Mouse (Mus musculus) myocyte (in vitro differentiated cells): ENCODE data around the gene Slitrk6. TPM values are rescaled to one million over a fixed set of nuclear protein-coding genes. Genes with fewer than 3 reads are reported as not detected.
A peak's percentile ranks its signal among the peaks of the same experiment; 100 is the strongest.

Experiments
- H3K27me3 ChIP-seq: one replicate; pipeline ENCODE4 v1.6.1; 2011; ENCODE audit not compliant: control insufficient read depth, insufficient read depth, insufficient read length
- H3K36me3 ChIP-seq: one replicate; pipeline ENCODE4 v1.6.1; 2011; ENCODE audit not compliant: control insufficient read depth, insufficient read depth
- H3K4me2 ChIP-seq: one replicate; pipeline ENCODE4 v1.6.1; 2011; ENCODE audit warnings: low read depth, control low read depth
- H3K4me3 ChIP-seq: one replicate; pipeline ENCODE4 v1.5.1; 2011; ENCODE audit warnings: mild to moderate bottlenecking, control low read depth, moderate library complexity
- H3K79me2 ChIP-seq: one replicate; pipeline ENCODE4 v1.6.1; 2011; ENCODE audit not compliant: control insufficient read depth, insufficient read depth
- H3ac ChIP-seq: one replicate; pipeline ENCODE4 v1.6.1; 2011; ENCODE audit not compliant: control insufficient read depth, insufficient read length
- CEBPB ChIP-seq: IDR thresholded peaks from 2 replicates; pipeline ENCODE4 v1.6.1; 2011; ENCODE audit warnings: mild to moderate bottlenecking, moderate library complexity; ENCODE audit not compliant: poor library complexity, insufficient read depth, severe bottlenecking
- E2F4 ChIP-seq: IDR thresholded peaks from one replicate; pipeline ENCODE4 v1.6.1; 2011; ENCODE audit warnings: mild to moderate bottlenecking, control low read depth, moderate library complexity; ENCODE audit not compliant: insufficient read depth
- MAX ChIP-seq: IDR thresholded peaks from one replicate; pipeline ENCODE4 v1.6.1; 2011; ENCODE audit warnings: low read depth, mild to moderate bottlenecking, control low read depth
- MYOD1 ChIP-seq, 3 experiments: IDR thresholded peaks; one replicate each; pipeline ENCODE4 v1.6.1; 2011; ENCODE audit warnings: control low read depth in 2 of 3, low read depth in 2 of 3, mild to moderate bottlenecking in 2 of 3, moderate library complexity in 1 of 3; ENCODE audit not compliant: insufficient read length in 2 of 3, control insufficient read depth in 1 of 3
- MYOG ChIP-seq, 3 experiments: IDR thresholded peaks; one replicate each; pipeline ENCODE4 v1.6.1; 2011; ENCODE audit warnings: control low read depth in 2 of 3, low read depth in 2 of 3, mild to moderate bottlenecking in 2 of 3; ENCODE audit not compliant: insufficient read length in 2 of 3, control insufficient read depth in 1 of 3, insufficient read depth in 1 of 3
- POLR2A ChIP-seq: IDR thresholded peaks from one replicate; pipeline ENCODE4 v1.6.1; 2011; ENCODE audit warnings: low read depth, mild to moderate bottlenecking, control low read depth, moderate library complexity; ENCODE audit not compliant: insufficient read length
- POLR2AphosphoS2 ChIP-seq: IDR thresholded peaks from one replicate; pipeline ENCODE4 v1.6.1; 2011; ENCODE audit warnings: low read depth, control low read depth; ENCODE audit not compliant: insufficient read length
- REST ChIP-seq: IDR thresholded peaks from one replicate; pipeline ENCODE4 v1.6.1; 2011; ENCODE audit warnings: mild to moderate bottlenecking, control low read depth, moderate library complexity; ENCODE audit not compliant: insufficient read depth, insufficient read length
- SRF ChIP-seq: IDR thresholded peaks from one replicate; pipeline ENCODE4 v1.6.1; 2011; ENCODE audit warnings: low read depth; ENCODE audit not compliant: control insufficient read depth, insufficient read length
- TCF12 ChIP-seq: IDR thresholded peaks from one replicate; pipeline ENCODE4 v1.6.1; 2011; ENCODE audit warnings: mild to moderate bottlenecking, control low read depth; ENCODE audit not compliant: poor library complexity, insufficient read depth, severe bottlenecking
- TCF3 ChIP-seq: IDR thresholded peaks from one replicate; pipeline ENCODE4 v1.6.1; 2011; ENCODE audit warnings: low read depth, control low read depth; ENCODE audit not compliant: insufficient read length
- USF1 ChIP-seq: IDR thresholded peaks from one replicate; pipeline ENCODE4 v1.6.1; 2011; ENCODE audit warnings: low read depth, mild to moderate bottlenecking, control low read depth, moderate library complexity
- polyA plus RNA-seq: library from polyadenylated mRNA; unstranded; fragments of >200 nt; fragmentation: generic; extraction: Trizol; gene quantifications from one replicate; pipeline ENCODE4 v1.2.1, GENCODE M21; 2012; ENCODE audit warnings: missing spikeins

The Slitrk6 gene
- polyA plus RNA-seq: 0.22 TPM

DNA sequence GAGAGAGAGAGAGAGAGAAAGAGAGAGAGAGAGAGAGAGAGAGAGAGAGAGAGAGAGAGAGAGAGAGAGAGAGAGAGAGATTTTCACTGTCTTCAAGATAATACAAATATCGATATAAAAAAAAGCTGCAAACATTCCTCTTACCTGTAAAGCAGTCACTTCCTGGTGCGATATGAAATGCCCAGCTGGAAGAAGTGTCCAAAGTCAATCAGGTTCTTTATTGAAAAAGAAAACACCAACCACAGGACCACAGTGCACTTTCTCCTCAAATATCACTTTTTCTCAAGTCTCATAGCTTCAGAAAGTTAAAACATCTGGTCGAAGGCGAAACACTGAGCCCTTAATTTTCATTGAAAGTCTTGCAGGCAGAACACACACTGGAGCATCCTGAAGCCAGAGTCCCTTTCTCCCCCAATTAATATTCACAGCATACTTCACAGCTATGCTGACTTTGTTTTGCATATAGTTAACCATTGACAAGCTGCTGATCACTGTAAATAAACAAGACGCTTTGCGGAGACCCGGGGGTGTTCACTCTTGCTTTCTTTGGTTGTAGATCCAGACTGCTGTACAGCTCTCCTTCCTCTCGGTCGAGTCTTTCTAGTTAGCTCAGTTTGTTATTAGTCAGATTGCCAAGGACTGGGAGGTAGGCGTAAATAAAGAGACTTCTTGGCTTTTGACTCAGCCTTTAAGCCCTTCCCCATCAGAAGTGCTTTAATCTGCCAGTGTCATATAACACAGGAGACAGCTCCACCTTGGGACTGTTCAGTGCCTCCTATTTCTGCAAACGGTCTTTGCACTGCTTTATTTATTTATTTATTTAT is at the start of gene Slitrk6:
Gene Slitrk6, minus strand, starts transcription at position 666 of the 824 bp plus-strand sequence.
- no peak for TF ChIP-seq E2F4
- no peak for TF ChIP-seq SRF
- no peak for TF ChIP-seq MYOD1 (IDR thresholded peaks at IDR 0.05; ENCODE audit: control insufficient read depth in 1 of 3, insufficient read length in 2 of 3, low read depth in 2 of 3)
- TF ChIP-seq TCF12: no peak
- TF ChIP-seq REST: no peak
- no peak for TF ChIP-seq MAX
- no peak for TF ChIP-seq POLR2A
- no peak for TF ChIP-seq POLR2AphosphoS2
- TF ChIP-seq CEBPB: no peak
- no peak for TF ChIP-seq MYOG (IDR thresholded peaks at IDR 0.05; ENCODE audit: control insufficient read depth in 1 of 3, insufficient read depth in 1 of 3, insufficient read length in 2 of 3, low read depth in 2 of 3)
- TF ChIP-seq TCF3: no peak
- no peak for TF ChIP-seq USF1

DNA sequence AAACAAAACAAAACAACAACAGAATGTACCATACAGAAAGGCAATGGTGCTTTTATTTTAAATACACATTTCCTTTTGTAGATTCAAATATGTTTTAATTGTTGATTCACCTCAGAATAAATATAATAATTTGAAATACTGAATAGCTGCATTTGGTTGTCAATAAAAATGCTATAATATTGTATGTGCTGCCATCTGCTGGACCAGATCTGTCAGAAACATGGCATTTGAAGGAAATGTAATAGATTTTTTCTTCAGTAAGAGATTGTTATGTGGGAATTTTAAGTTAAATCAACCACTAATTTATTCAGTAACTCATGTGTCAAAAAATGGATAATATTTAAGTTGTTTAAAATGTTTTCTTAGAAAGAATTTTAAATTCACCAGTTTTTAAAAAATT is 22.6 kb upstream of the Slitrk6 start:
- H3K36me3 ChIP-seq: no peaks in the 10 kb centered on the region
- TF ChIP-seq MAX: no peak
- H3K4me3 ChIP-seq: no peak overlapping the region
- no peak overlapping the region for H3K4me2 ChIP-seq
- no peaks in the 10 kb centered on the region for H3K79me2 ChIP-seq
- H3ac ChIP-seq: no peak overlapping the region
- H3K27me3 ChIP-seq: no peaks in the 10 kb centered on the region

More for the DNA sequence above, at the start of gene Slitrk6:
- no peaks in the 10 kb centered on the region for H3K27me3 ChIP-seq
- no peak within 1 kb of the TSS for H3ac ChIP-seq
- H3K4me3 ChIP-seq: no peak within 1 kb of the TSS
- H3K4me2 ChIP-seq: peak within 1 kb of the TSS; percentile 42
- no peaks in the 10 kb centered on the region for H3K36me3 ChIP-seq
- H3K79me2 ChIP-seq: no peaks in the 10 kb centered on the region

DNA sequence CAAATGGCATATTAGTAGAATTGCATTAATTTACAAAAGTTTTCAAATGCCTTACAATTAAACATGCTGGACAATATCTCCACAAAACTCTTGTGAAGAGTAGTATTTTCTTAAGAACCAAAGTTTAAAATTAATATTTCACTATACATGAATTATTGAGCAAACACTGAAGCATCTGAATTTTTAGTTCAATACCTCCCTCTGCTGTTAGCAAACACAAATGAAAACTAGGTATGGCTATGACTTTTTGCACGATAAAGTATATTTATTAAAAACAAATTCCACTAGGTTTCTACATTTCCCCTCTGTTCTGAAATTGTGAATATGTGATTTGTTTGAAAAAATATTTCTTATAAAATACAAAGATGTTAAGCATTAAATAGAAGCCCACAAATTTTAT is 15.7 kb upstream of the Slitrk6 start:
- TF ChIP-seq MYOD1 (IDR thresholded peaks at IDR 0.05; ENCODE audit: control insufficient read depth in 1 of 3, insufficient read length in 2 of 3, low read depth in 2 of 3) (no peak), SRF (no peak), POLR2AphosphoS2 (no peak), USF1 (no peak), POLR2A (no peak), CEBPB (no peak), MYOG (IDR thresholded peaks at IDR 0.05; ENCODE audit: control insufficient read depth in 1 of 3, insufficient read depth in 1 of 3, insufficient read length in 2 of 3, low read depth in 2 of 3) (no peak), E2F4 (no peak), MAX (no peak), TCF3 (no peak), TCF12 (no peak), REST (no peak)
- Histone ChIP-seq H3K27me3 (no peaks in the 10 kb centered on the region), H3K4me3 (no peak overlapping the region), H3K36me3 (no peaks in the 10 kb centered on the region), H3K79me2 (no peaks in the 10 kb centered on the region), H3ac (no peak overlapping the region), H3K4me2 (no peak overlapping the region)

DNA sequence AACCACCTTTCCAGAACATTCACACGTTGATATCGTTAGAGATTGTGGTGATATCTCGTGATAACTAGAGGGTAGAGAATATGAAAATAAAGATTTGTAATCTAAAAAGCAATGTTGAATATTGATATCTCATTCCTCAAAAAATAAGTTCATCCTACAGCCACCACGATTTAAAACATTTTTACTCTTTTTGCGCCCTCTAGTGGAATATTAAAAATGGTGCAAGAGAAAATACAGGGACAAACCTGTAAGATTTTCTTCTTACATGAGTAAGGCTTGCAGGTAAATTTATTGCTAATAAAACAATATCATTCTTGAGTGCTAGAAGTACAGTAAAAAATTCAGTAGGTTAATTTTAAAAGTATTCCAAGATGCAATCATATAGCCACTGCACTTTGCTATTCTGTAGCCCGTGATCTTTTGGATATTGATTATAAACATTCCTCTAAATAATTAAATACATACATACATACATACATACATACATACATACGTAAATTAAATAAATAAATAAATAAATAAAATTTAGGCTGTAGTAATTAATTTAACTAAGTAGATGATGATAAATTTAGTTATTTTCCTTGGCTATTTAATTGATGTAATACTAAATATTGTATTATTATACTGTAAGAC is 7.8 kb upstream of the Slitrk6 start:
- Histone ChIP-seq H3ac (no peak overlapping the region), H3K4me2 (no peak overlapping the region), H3K79me2 (no peaks in the 10 kb centered on the region), H3K4me3 (no peak overlapping the region), H3K36me3 (no peaks in the 10 kb centered on the region), H3K27me3 (no peaks in the 10 kb centered on the region)
- TF ChIP-seq MYOD1 (IDR thresholded peaks at IDR 0.05; ENCODE audit: control insufficient read depth in 1 of 3, insufficient read length in 2 of 3, low read depth in 2 of 3): no peak
- no peak for TF ChIP-seq TCF12
- no peak for TF ChIP-seq MYOG (IDR thresholded peaks at IDR 0.05; ENCODE audit: control insufficient read depth in 1 of 3, insufficient read depth in 1 of 3, insufficient read length in 2 of 3, low read depth in 2 of 3)
- TF ChIP-seq E2F4: no peak
- no peak for TF ChIP-seq USF1
- no peak for TF ChIP-seq SRF
- no peak for TF ChIP-seq CEBPB
- TF ChIP-seq POLR2A: no peak
- TF ChIP-seq POLR2AphosphoS2: no peak
- no peak for TF ChIP-seq REST
- TF ChIP-seq TCF3: no peak
- TF ChIP-seq MAX: no peak
